Mouse (Mus musculus): ENCODE measurements around the gene Usp29.
"Not testable (repeated sequence)": the region's sequence is repeated elsewhere in the genome, so short reads cannot be mapped to it uniquely, and the experiment has no call there.

Usp29 gene

DNA sequence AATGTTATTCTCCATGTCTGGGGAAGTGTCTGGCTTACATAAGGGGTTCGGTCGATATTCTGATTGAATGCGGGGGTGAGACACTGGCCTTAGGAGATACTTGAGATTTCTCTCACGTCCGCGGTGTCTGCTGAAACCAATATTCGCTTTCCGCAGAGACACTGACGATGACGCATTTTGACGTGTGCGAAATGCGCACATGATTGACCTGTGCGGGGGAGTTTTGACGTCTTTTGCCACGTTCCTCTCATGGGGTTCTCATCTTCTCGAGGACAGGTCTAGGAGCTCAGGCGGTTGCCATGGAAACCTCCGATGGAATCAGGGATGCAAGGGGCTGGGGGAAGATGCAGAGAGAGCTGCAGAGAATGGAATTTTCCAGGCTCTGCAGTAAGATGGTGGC lies 144.1 kb downstream of the Usp29 start:
- no peak for DNase-seq (ENCODE audit: extremely low spot score)

DNA sequence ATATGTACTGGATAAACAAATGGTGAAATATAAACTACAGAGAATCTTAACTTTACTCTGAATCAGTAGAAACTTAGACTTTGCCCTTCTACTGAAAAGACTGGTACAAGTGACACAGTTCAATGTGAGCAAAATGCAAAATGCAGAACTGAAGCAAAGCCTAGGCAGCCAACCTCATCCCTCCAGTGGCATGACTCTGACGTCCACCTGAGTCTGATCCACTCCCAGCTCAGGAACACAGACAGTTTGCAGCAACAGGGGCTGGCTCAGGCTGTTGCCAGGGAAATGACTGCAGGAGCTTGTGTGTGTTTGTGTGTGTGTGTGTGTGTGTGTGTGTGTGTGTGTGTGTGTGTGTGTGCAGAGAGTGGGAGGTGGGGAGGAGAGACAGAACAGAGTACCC lies 147.8 kb downstream of the Usp29 start:
- no peak for DNase-seq (ENCODE audit: extremely low spot score)

DNA sequence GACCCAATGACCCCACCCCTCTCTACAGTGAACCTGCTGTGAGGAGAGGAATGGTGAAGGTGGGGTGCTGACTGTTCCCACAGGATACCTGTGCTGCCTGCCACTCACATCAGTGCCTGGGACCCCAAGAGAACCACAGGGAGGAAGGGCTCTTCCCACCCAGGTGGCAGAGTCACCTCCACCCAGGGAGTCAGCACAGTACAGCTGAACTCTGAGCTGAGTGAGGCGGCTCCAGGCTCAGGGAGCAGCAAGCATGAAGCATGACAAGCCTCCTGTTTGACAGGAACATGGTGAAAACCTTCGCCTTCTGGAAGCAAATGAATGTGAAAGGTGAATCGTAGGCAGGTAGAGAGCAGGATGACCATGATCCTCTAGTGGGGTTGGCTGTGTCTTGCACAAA lies 148.5 kb downstream of the Usp29 start:
- DNase-seq (ENCODE audit: extremely low spot score): not testable (repeated sequence)

DNA sequence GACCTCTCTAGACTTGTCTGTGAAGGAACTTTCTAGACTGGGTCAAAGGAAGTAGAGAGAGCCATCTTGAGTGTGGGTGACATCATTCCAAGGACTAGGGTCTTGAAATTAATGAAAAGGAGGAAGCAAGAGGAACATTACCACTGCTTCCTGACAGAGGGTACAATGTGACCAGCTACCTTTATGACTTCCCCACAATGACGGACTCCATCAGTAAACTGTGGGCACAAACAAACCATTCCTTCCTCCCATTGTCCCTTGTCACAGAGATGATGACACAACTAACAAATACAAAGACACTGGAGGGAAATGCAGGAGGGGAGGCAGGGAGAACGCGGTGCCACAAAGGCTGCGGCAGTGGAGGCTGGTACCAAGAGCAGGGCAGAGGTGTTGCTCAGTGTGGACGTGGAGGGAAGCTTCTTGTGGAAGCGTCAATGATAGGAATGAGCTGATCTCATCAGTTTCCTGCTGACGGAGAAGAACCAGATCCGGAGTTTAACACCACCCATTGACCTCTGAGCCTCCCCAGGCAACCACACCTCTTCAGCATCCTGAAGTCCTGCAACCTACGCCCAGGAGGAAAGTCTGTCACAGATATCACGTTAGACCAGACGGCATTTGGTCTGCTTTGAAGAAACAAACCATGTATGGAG lies 149.3 kb downstream of the Usp29 start:
- DNase-seq (ENCODE audit: extremely low spot score): no peak

DNA sequence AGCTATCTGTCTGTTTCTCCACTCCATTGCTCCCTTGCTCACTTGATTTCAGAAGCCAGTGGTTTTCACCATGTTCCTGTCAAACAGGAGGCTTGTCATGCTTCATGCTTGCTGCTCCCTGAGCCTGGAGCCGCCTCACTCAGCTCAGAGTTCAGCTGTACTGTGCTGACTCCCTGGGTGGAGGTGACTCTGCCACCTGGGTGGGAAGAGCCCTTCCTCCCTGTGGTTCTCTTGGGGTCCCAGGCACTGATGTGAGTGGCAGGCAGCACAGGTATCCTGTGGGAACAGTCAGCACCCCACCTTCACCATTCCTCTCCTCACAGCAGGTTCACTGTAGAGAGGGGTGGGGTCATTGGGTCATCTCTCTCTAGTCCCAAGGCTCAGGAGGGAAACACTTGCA lies 150.5 kb downstream of the Usp29 start:
- not testable (repeated sequence) for DNase-seq (ENCODE audit: extremely low spot score)

DNA sequence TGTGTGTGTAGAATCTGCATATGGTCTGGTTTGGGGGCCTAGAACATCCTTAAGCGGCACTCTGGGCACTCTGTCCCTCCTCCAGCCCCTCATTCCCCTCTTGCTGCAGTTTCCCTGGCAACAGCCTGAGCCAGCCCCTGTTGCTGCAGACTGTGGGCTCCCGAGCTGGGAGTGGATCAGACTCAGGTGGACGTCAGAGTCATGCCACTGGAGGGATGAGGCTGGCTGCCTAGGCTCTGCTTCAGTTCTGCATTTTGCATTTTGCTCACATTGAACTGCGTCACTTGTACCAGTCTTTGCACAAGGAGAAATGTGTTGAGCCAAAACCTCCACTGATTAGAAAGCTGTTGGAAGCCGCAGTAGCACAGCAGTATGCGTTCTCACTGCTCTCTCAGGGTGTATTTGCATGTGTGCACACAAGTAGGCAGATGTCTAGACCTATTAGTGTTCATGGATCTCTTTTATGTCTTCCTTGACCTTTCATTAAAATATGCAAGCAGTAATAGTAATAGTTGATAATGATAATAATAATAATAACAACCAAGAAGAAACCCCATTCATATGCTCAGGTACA lies 151.2 kb downstream of the Usp29 start:
- no peak for DNase-seq (ENCODE audit: extremely low spot score)

DNA sequence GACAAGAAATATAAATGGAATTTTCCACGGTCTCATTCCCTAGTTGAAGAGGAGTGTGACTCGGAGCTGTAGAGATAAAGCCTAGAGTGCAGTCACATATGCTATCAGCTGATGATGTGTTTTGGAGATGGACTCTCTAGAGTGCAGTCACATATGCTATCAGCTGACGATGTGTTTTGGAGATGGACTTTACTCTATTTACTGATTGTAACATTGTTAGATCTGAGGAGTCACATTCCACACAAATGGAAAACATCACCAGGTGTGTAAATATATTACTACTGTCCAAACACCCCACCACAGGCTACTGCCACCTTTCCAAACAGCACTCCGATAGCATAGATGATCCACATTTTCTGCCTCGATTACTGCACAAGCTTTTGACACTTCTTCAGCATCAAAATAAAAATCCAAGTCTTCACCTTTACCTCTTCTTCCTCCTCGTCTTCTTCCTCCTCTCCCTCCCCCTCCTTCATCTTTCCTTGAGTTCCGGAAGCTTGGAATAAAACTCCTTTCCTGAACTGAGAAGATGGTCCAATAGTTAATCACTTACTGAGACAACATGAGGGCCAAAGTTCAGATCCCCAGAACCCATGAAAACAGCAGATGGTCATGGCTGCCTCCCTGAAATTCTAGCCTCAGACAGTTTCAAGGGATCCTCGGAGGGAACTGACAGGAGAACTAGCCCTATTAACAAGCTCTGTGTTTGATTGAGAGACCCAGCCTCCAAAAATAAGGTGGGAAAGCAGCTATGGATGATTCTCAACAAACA lies 153.2 kb downstream of the Usp29 start:
- no peak for DNase-seq (ENCODE audit: extremely low spot score)

DNA sequence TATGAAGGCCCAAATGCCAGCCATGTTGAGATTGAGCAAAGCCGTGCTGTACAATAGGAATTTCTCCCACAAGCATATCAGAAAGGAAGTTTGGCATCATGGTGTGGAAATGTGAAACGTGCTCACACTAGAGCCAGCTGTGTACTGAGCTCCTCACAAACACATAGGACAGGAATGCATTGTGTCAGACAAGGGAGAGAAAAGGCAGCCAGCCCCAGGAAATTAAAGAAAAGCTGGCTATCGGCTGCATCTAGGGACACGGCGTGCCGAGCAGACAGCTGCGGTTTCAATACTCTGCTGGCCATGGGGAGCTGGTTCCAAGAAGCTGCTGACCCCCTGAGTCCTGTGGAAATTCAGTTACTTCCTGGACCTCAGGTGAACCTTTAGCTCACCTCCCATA lies 155.0 kb downstream of the Usp29 start:
- DNase-seq (ENCODE audit: extremely low spot score): no peak

DNA sequence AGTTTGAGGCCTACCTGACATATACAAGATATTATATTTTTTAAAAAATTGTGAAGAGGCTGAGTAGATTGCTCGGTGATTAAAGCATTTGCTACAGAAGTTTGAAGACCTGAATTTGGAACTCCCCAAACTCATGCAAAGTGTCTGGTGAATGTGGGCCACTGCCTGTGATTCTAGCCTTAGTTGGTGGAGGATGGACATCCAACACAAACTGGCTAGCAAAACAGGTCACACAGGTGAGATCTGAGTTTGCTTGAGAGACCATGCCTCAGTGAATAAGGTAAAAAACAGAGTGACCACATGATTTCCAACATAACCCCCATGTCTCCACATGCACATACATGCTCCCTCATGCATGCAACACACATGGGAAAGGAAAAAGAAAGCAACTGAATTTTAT lies 156.5 kb downstream of the Usp29 start:
- DNase-seq (ENCODE audit: extremely low spot score): no peak

DNA sequence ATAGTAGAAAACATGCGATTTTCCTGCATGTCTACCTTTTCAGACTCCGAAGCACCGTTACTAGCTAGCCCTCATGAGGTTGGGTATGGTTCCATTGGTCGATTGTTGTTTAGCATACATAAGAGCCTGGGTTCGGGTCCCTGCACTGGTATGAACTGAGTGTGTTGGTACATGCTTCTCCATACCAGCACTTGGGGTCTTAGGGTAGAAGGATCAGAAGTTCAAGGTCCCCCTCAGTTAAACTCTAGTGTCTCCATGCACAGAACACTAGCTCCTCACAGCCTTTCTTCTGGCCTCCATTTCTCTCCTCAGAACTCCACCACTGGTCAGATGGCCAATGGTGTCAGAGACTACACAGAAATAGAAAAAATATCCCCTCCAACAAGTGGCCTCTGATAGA lies 159.5 kb downstream of the Usp29 start:
- DNase-seq (ENCODE audit: extremely low spot score): no peak

DNA sequence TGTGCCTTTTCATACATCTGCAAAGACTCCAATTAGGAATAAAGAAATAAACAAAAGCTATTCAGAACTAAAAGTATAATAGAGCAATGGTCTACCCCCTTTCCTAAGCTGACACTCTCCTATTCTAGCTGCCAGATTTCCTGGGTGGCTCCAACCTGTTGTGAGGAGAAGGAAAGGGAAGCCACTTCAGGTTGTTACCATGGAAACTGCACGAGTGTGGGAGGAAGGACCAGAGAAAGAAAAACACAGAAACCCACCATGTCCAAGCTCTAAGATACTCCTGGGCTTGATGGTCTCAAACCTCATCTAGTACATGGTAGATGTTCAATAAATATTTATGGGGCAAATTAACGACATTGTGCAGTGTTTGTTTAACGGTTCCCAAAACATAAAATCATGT lies 160.8 kb downstream of the Usp29 start:
- DNase-seq (ENCODE audit: extremely low spot score): no peak

DNA sequence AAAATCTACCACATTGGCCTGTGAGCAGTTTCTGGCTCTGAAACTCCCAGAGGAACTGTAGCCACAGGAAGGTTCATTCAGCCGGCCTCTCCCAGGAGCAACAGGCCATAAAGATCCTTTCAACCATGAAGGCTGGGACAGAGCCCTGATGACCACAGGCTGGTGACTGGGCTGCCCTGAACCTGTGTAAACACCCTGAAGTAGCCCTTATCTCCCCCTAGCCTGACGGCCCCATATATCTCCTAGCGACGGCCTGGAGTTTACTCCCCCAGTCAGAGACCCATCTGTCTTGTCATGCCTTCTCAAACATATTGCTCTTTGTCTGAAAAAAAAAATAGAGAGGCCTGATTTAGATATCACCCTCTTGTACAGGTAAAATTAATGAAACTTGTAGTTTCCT lies 166.6 kb downstream of the Usp29 start:
- not testable (repeated sequence) for DNase-seq (ENCODE audit: extremely low spot score)

DNA sequence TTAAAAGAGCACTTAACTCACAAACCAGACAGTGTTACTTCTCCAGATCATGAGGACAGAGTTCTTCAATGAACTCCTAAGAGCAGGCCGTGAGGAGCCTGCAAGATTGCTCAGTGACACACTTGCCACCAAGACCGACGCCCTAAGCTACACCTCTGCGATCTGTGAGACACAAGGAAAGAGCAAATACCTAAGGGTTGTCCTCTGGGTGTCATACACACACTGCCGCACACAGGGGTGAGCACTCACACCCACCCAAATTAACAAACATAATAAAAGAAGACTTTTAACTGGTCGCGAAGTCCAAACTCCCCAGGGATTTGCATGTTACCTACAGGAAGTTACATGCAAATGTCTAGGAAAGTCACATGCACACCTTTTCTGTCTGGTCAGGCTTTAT lies 170.3 kb downstream of the Usp29 start:
- no peak for DNase-seq (ENCODE audit: extremely low spot score)

DNA sequence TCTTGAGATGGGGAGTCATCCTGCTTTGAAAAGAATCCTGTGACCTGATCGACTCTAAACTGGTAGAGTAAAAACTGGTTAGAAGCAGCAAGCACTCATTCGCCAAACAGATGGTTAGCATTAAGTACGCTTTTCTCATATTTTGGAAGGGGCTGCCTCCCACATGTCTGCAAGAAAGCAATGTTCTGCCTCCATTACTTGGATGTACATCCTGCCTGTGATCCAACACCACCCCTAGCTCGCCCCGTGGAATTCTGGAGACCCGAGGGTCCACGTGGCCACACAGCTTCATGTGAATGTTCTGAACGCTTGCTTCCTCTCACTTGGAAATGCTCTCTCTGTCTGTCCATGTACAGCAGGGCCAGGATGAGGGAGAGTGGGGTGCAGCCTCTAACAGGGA lies 173.1 kb downstream of the Usp29 start:
- no peak for DNase-seq (ENCODE audit: extremely low spot score)

DNA sequence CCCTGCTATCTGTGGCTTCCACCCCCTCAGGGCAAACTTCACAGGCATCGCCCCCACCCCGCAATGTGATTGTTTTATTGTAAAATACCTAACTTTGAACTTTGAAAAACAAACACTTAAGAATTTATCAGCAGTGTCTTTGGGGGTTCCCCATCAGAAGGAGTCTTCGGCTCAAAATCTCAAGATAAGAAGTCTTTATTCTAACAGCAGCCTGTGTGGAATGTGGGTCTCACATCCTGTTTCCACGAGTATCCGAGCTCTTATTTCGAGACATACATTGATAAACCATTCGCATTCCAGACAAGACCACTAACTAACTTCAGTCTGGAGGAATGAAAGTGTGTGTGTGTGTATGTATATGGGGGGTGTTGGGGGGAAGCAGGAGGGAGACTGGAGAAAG lies 180.1 kb downstream of the Usp29 start:
- DNase-seq (ENCODE audit: extremely low spot score): no peak

DNA sequence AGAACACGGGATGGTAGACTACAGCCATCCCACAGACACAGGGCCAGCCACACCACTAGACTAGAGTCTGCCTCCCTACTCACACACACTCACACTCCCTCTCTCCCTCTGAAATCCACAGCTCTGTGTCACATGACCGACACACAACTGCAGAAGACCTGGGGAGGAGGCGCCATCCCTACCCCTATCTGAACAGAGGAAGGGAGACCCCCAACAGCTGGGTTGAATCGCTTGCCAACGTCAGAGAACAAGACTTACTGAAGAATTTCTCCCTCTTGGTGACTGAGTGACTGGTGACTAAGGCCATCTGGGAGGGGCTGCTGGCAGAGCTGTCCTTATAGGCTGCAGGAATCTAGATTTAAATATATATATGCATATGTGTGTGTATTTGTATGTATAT lies 181.4 kb downstream of the Usp29 start:
- DNase-seq (ENCODE audit: extremely low spot score): no peak

DNA sequence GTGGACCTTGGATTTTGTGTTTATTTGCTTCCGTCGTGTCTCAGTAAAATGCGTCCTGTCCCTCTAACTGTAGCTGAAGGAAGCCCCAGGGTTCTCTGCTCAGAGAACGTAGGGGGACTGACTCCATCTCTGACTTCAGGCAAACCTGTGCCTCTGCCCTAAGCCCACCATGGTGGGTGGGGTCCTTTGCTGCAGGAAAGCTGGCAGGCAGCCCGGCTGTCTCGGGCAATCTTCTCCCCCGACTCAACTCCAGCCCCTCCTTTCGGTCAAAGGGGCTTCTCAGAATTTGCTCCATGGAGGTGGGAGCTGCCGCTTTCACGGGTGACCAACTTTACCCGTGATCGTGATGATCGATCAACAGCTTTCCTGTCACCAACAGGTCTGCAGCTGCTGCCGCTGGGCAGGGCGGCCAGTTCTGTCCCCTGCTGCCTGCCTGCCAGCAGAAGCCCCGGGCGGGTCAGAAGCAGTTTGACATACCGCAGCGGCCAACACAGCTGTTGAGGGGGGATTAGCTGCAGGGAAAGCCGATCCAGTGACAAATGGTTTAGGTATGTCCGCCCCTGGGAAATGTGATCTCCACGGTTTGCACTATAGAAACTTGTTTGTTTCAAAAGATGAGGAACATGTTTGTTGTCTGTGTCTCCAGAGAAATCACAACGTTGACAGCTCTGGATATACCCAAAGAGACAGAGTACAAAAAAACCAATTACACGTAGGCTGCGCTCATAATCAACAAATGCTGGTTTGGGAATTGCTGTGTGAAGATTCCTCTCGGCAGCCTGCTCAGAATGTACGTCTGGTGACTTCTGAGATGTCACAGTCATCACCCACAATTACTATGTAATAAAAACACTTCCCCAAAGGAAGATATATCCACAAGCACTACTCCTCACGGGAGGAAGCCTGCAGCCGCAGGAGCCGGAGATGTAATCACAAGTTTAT lies 183.3 kb downstream of the Usp29 start:
- peak; percentile 81 for DNase-seq (ENCODE audit: extremely low spot score)

DNA sequence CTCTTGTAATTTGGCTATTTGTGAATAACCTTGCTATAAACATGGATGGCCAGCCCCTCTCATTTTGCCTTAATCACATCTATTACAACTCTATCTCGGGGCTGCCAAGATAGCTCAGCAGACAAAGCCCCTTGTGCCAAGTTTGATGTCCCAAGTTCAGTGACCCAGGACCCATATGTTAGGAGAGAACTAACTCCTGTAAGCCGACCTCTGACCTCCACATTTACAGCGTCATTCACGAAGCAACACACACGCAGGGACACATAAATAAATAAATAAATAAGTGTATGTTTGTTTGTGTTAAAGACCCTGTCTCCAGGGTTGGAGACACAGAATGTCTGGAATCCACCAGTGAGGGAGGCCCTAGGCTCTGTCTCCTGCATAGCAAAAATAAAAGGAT lies 186.7 kb downstream of the Usp29 start:
- DNase-seq (ENCODE audit: extremely low spot score): peak; percentile 26

DNA sequence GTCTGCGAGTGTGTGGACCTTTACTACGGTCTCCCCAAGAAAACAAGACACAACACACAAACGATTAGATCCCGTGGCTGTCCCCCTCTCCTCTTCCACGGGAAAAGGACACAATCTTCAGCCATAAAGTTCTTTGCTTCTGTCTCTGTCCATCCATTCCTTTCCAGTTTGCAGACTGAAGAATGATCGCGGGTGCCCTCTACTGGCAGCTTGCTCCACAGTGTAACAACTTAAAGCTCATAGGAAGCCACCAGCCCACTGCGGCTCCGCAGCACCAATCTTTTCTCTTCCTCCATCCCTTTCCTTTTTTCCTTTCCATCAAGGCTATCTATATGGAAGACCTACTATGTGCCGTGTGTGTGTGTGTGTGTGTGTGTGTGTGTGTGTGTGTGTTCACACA lies 187.9 kb downstream of the Usp29 start:
- DNase-seq (ENCODE audit: extremely low spot score): peak; percentile 84

DNA sequence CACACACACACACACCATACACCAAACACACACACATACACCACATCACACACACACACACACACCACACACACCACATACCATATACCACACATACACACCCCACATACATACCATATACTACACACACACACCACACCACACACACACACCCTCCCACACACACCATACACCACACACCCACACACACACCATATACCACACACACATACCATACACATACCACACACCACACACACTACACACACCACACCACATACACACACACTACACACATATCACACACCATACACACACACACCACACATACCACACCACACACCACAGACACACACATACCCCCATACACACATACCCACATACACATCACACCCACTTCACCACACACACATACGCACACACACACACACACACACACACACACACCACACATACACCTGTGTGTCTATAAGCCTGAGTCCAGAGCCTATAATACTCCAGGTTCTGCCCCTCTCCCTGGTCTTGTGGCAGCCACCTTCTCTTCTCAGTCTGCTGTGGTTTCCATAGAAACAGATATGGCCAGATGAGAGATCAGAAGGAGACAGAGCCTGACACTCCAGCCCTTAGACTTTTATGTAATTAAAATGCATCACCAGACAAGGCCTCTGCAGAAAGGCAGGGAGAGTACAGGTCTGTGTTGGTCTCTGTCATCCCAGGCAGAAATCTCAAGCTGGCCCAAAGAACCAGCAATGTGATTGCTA lies 188.9 kb downstream of the Usp29 start:
- DNase-seq (ENCODE audit: extremely low spot score): no peak

DNA sequence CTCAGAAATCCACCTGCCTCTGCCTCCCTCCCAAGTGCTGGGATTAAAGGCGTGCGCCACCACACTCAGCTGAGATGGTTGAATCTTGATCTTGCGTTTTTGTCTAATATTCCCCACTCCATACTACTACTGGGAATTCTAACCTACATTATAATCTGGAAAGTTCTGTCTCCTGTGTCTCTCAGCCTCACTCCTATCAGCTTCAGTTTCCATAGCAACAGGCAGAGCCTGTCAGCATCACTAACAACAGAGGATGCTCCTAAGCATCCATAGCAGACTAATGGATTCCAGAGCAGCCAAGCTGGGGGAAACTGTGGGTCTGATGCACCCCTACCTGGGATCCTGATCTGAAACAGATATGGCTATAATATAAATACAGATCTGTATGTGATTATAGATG lies 193.1 kb downstream of the Usp29 start:
- DNase-seq (ENCODE audit: extremely low spot score): no peak

Measured in embryo, embryonic 9.5 days (tissue).